16 mouse cellular contexts compared by ENCODE assay signal in the genomic region with DNA sequence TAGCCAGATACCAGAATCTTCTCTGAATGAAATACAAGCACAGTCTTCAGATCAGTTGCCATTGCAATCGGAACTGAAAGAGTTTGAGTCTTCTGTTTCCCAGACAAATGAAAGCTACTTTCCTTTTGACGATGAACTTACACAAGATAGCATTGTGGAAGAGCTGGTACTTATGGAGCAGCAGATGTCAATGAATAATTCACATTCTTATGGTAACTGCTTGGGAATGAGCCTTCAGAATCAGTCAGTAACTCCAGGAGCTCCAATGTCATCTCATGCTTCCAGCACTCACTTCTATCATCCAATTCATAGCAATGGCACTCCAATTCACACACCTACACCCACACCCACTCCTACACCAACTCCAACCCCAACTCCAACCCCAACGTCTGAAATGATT.
"Had no signal": no experiment of that assay in that cellular context is flagged by ENCODE, and none has a peak within 500 bp of the region (broad histone marks: within the 10 kb centered on the region; RNA-seq: fewer than 3 reads in every experiment).

No protein-coding gene starts in this region.

- H3K27me3 ChIP-seq: lung, embryonic 15.5 days; megakaryocyte, embryonic 14.5 days; midbrain, embryonic 13.5 days; midbrain, embryonic 15.5 days; neural tube, embryonic 12.5 days; stomach, embryonic 15.5 days had no signal

- H3K4me1 ChIP-seq: megakaryocyte, embryonic 14.5 days; midbrain, embryonic 15.5 days; neural tube, embryonic 12.5 days had no signal

- H3K4me2 ChIP-seq: lung, embryonic 15.5 days; midbrain, embryonic 11.5 days; midbrain, embryonic 13.5 days; midbrain, embryonic 15.5 days; neural tube, embryonic 12.5 days; stomach, embryonic 15.5 days had no signal

- H3K4me3 ChIP-seq: lung, embryonic 15.5 days; megakaryocyte, embryonic 14.5 days; midbrain, embryonic 13.5 days; midbrain, embryonic 15.5 days; neural tube, embryonic 12.5 days; stomach, embryonic 15.5 days had no signal

- H3K9me3 ChIP-seq: lung, embryonic 15.5 days; megakaryocyte, embryonic 14.5 days; midbrain, embryonic 13.5 days; midbrain, embryonic 15.5 days; neural tube, embryonic 12.5 days; stomach, embryonic 15.5 days had no signal

- DNase-seq: lung, adult 2 months; lung, postnatal 14 days; lung, postnatal 36 days; right cerebral cortex, postnatal 14 days; thymus, postnatal 14 days; thymus, postnatal 36 days had no signal

- H3K27ac ChIP-seq: lung, embryonic 15.5 days; macrophage; midbrain, embryonic 13.5 days; midbrain, embryonic 15.5 days; neural tube, embryonic 12.5 days; stomach, embryonic 15.5 days; stomach, postnatal 0 days had no signal

- ATAC-seq: lung, postnatal 0 days; midbrain, embryonic 13.5 days; midbrain, embryonic 15.5 days had no signal

- H3K9ac ChIP-seq: lung, embryonic 15.5 days; midbrain, embryonic 13.5 days; midbrain, embryonic 15.5 days; neural tube, embryonic 12.5 days; stomach, embryonic 15.5 days had no signal
